Mouse (Mus musculus) liver, embryonic 15.5 days (tissue): ENCODE measurements around the gene Fcrla. TPM values are rescaled to one million over a fixed set of nuclear protein-coding genes. Genes with fewer than 3 reads are reported as not detected.

Experiments
- polyA plus RNA-seq: library from polyadenylated mRNA; unstranded; fragments of >200 nt; fragmentation: Nextera tagmentation; extraction: Ambion mirVana; gene quantifications from 2 replicates; pipeline ENCODE4 v1.2.1, GENCODE M21; 2015

The Fcrla gene
- polyA plus RNA-seq, 1 experiment from 2014 or later: 0.46 TPM

Other genes with a start within 250 kb of the Fcrla start
- 6.4 TPM in 2 replicates for gene Atf6, start 59.8 kb downstream of the Fcrla start, polyA plus RNA-seq
- gene Gm26620, start 42.5 kb downstream of the Fcrla start, polyA plus RNA-seq: 0.30 TPM in 1 of 2 replicates, not detected in the other
- 19.7 and 20.5 TPM in 2 replicates for gene Dusp12, start 42.0 kb downstream of the Fcrla start, polyA plus RNA-seq
- gene Fcrlb, start 14.6 kb downstream of the Fcrla start, polyA plus RNA-seq: 0.07 TPM in 1 of 2 replicates, not detected in the other
- 4.8 and 5.7 TPM in 2 replicates for gene Fcgr2b, start 49.0 kb upstream of the Fcrla start, polyA plus RNA-seq
- 3.9 and 4.2 TPM in 2 replicates for gene Fcgr4, start 91.3 kb upstream of the Fcrla start, polyA plus RNA-seq
- 27.2 and 28.0 TPM in 2 replicates for gene Fcgr3, start 137.4 kb upstream of the Fcrla start, polyA plus RNA-seq
- 1.7 and 2.6 TPM in 2 replicates for gene Cfap126, start 186.3 kb upstream of the Fcrla start, polyA plus RNA-seq
- gene Sdhc, start 223.0 kb upstream of the Fcrla start, polyA plus RNA-seq: 149 and 158 TPM in 2 replicates
- not detected in 2 replicates for gene Mpz, start 223.1 kb upstream of the Fcrla start, polyA plus RNA-seq